Mouse (Mus musculus) midbrain, embryonic 16.5 days (tissue): ENCODE measurements around the gene Ttc21a. TPM values are rescaled to one million over a fixed set of nuclear protein-coding genes. Genes with fewer than 3 reads are reported as not detected.

Experiments
- polyA plus RNA-seq: library from polyadenylated mRNA; unstranded; fragments of >200 nt; fragmentation: Nextera tagmentation; extraction: Ambion mirVana; gene quantifications from 2 replicates; pipeline ENCODE4 v1.2.1, GENCODE M21; 2015

Ttc21a gene
- polyA plus RNA-seq, 1 experiment from 2014 or later = 1.0 TPM

Other genes with a start within 250 kb of the Ttc21a start
- gene Scn10a, start 218.3 kb upstream of the Ttc21a start, polyA plus RNA-seq = 0.05 TPM in 1 of 2 replicates, not detected in the other
- gene Scn11a, start 112.2 kb upstream of the Ttc21a start, polyA plus RNA-seq = 0.20 TPM in 2 replicates
- gene Wdr48, start 42.7 kb upstream of the Ttc21a start, polyA plus RNA-seq = 68.2 and 73.7 TPM in 2 replicates
- 27.3 and 29.2 TPM in 2 replicates for gene Gorasp1, start within 50 bp of the Ttc21a start, polyA plus RNA-seq
- gene Csrnp1, start 47.1 kb downstream of the Ttc21a start, polyA plus RNA-seq = 0.75 and 1.0 TPM in 2 replicates
- gene Xirp1, start 86.0 kb downstream of the Ttc21a start, polyA plus RNA-seq = not detected in 2 replicates
- gene Cx3cr1, start 132.3 kb downstream of the Ttc21a start, polyA plus RNA-seq = 7.6 and 8.0 TPM in 2 replicates
- not detected in 2 replicates for gene Ccr8, start 154.5 kb downstream of the Ttc21a start, polyA plus RNA-seq
- gene Slc25a38, start 172.8 kb downstream of the Ttc21a start, polyA plus RNA-seq = 38.0 and 43.6 TPM in 2 replicates
- 846 and 879 TPM in 2 replicates for gene Rpsa, start 190.1 kb downstream of the Ttc21a start, polyA plus RNA-seq
- gene Mobp, start 212.1 kb downstream of the Ttc21a start, polyA plus RNA-seq = 0.10 TPM in 1 of 2 replicates, not detected in the other